In the genomic region with DNA sequence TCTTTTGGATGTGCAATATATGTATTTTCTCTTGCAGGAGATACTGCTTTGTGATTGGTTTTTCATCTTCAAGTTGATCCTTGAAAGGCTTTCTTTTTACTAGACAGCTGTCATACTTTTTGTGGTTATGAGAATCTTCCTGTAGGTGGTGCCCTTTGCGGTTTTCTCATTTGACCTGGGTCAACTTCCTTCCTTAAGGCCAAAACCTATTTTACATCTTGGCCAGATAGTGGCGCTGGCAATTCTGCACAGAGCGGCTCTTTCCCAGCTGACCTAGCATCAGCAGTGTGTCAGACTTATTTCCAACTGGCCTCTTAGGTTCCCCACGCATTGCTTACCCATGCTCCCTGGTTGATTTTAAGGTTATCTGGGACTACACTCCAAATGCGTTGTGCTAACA, we compare ENCODE assay signal across 10 mouse cellular contexts. TPM values are rescaled to one million over a fixed set of nuclear protein-coding genes. Genes with fewer than 3 reads are reported as not detected.
DNase-seq lines count a peak whose midpoint lies in the region; ATAC-seq and TF ChIP-seq lines count a peak whose summit lies in the region.
"Had no signal": no experiment of that assay in that cellular context is flagged by ENCODE, and none has a peak within 500 bp of the region (broad histone marks: within the 10 kb centered on the region; RNA-seq: fewer than 3 reads in every experiment).

No protein-coding gene starts in this region.

- no peaks in the 10 kb centered on the region for H3K27me3 ChIP-seq in midbrain, postnatal 0 days (ENCODE audit: insufficient read depth, low read length)
- H3K27me3 ChIP-seq in midbrain, embryonic 15.5 days (replicated peaks), result no peaks in the 10 kb centered on the region
- H3K27me3 ChIP-seq: embryonic facial prominence, embryonic 12.5 days; limb, embryonic 15.5 days had no signal

- no peaks in the 10 kb centered on the region for H3K36me3 ChIP-seq in midbrain, postnatal 0 days (ENCODE audit: insufficient read depth, low read length)
- no peaks in the 10 kb centered on the region for H3K36me3 ChIP-seq in midbrain, embryonic 15.5 days (replicated peaks)
- H3K36me3 ChIP-seq: embryonic facial prominence, embryonic 12.5 days; limb, embryonic 15.5 days had no signal

- H3K9ac ChIP-seq in midbrain, postnatal 0 days (replicated peaks; ENCODE audit: low read length, poor library complexity, severe bottlenecking), result no peak overlapping the region
- no peak overlapping the region for H3K9ac ChIP-seq in midbrain, embryonic 15.5 days
- H3K9ac ChIP-seq: embryonic facial prominence, embryonic 12.5 days; limb, embryonic 15.5 days had no signal

- no peaks in the 10 kb centered on the region for H3K9me3 ChIP-seq in midbrain, postnatal 0 days (ENCODE audit: low read length)
- H3K9me3 ChIP-seq in midbrain, embryonic 15.5 days, result no peaks in the 10 kb centered on the region
- H3K9me3 ChIP-seq: embryonic facial prominence, embryonic 12.5 days; limb, embryonic 15.5 days had no signal

- H3K4me2 ChIP-seq in midbrain, postnatal 0 days (ENCODE audit: low read depth, low read length, poor library complexity, severe bottlenecking), result no peak overlapping the region
- H3K4me2 ChIP-seq in midbrain, embryonic 15.5 days, result no peak overlapping the region
- H3K4me2 ChIP-seq: embryonic facial prominence, embryonic 12.5 days; limb, embryonic 15.5 days had no signal

- DNase-seq in embryo, embryonic 10.5 days (ENCODE audit: low spot score), result peak; percentile 36
- no peak for DNase-seq in embryo, embryonic 9.5 days (ENCODE audit: extremely low spot score)
- DNase-seq in midbrain, postnatal 0 days (ENCODE audit: low spot score), result no peak
- DNase-seq in kidney, postnatal 36 days, result peak; percentile 61 to 65
- DNase-seq in spleen, postnatal 4 days (ENCODE audit: low spot score in 2 of 2), result peak; percentile 49 to 67
- no peak for DNase-seq in layer of hippocampus, adult 11-12 months (ENCODE audit: low spot score)

- TF ChIP-seq CTCF in midbrain, postnatal 0 days (IDR thresholded peaks at IDR 0.05), result peak; percentile 48

- H3K27ac ChIP-seq in midbrain, postnatal 0 days (ENCODE audit: low read depth, low read length), result no peak overlapping the region
- H3K27ac ChIP-seq in midbrain, embryonic 15.5 days, result no peak overlapping the region
- H3K27ac ChIP-seq: embryonic facial prominence, embryonic 12.5 days; limb, embryonic 15.5 days had no signal

- no peak overlapping the region for H3K4me3 ChIP-seq in midbrain, postnatal 0 days (ENCODE audit: low read depth, low read length)
- no peak overlapping the region for H3K4me3 ChIP-seq in midbrain, embryonic 15.5 days
- H3K4me3 ChIP-seq: embryonic facial prominence, embryonic 12.5 days; limb, embryonic 15.5 days had no signal

- WGBS in midbrain, postnatal 0 days, result 52% methylated on average over 5 of the region's 5 CpGs
- WGBS in midbrain, embryonic 15.5 days, result 46% methylated on average over 5 of the region's 5 CpGs

- no peak for ATAC-seq in midbrain, postnatal 0 days (ENCODE audit: low FRiP score)
- ATAC-seq in midbrain, embryonic 15.5 days (replicated peaks), result no peak
- no peak for ATAC-seq in activated CD4-positive, CD25-positive, alpha-beta regulatory T cell, adult 4 months

- no peaks in the 10 kb centered on the region for H3K4me1 ChIP-seq in midbrain, postnatal 0 days (ENCODE audit: insufficient read depth, low read length)
- H3K4me1 ChIP-seq in midbrain, embryonic 15.5 days, result peaks cover 2% of the 10 kb centered on the region; the same call in 1 of the 2 replicates

RNA-seq across cellular contexts. Expression of a gene that starts 3.9 kb away (rescaled TPM):
- total RNA-seq in midbrain, postnatal 0 days (2014; rRNA removed), result 120 and 154 TPM in 2 replicates
- 81.6 and 89.3 TPM in 2 replicates for polyA plus RNA-seq in midbrain, postnatal 0 days (2015; fragmentation: Nextera tagmentation; extraction: Ambion mirVana)
- 105 and 109 TPM in 2 replicates for polyA plus RNA-seq in midbrain, embryonic 15.5 days (2015; fragmentation: Nextera tagmentation; extraction: Ambion mirVana)
- polyA plus RNA-seq in activated CD4-positive, CD25-positive, alpha-beta regulatory T cell, adult 4 months (2017; shearing (Covaris generic)), result 10 to 100 TPM; 18.3 to 23.3 TPM

Comparison
In these comparisons a context has a peak if more than half of its experiments do, and no peak if none do; other contexts are left out.
1. DNase-seq: peak in embryo, embryonic 10.5 days (single experiment), kidney, postnatal 36 days (2 of 2) and spleen, postnatal 4 days (2 of 2); none in embryo, embryonic 9.5 days (single experiment), midbrain, postnatal 0 days (single experiment) and layer of hippocampus, adult 11-12 months (single experiment).